Mouse (Mus musculus) hindbrain, postnatal 0 days (tissue): ENCODE measurements at regions not wholly inside any gene's neighbourhood (a gene's known extent, or its start where the extent isn't known, plus 50 kb on each side); places are given as distances from the start of the nearest gene placed in this dataset.

ENCODE experiments used
- ATAC-seq: fragments of 200-750 bp; cut with Nextera tagmentation; 2 replicates; pipeline ENCODE4 v1.8.0; 2017; ENCODE audit warnings: mild to moderate bottlenecking, moderate TSS enrichment, moderate library complexity
- DNase-seq: peaks from one replicate; pipeline ENCODE4 v3.0.0-alpha.2; 2015; ENCODE audit warnings: low spot score
- H3K27ac ChIP-seq: fragments of 300-500 bp; sonication (generic); 2 replicates; pipeline ENCODE4 v1.5.1; 2014; ENCODE audit warnings: mild to moderate bottlenecking
- H3K27me3 ChIP-seq: fragments of 300-500 bp; sonication (generic); 2 replicates; pipeline ENCODE4 v1.6.1; 2014; ENCODE audit warnings: low read length, mixed read lengths; ENCODE audit not compliant: insufficient read depth
- H3K36me3 ChIP-seq: fragments of 300-500 bp; sonication (generic); 2 replicates; pipeline ENCODE4 v1.6.1; 2014; ENCODE audit warnings: low read length, mixed read lengths; ENCODE audit not compliant: insufficient read depth
- H3K4me1 ChIP-seq: fragments of 300-500 bp; sonication (generic); 2 replicates; pipeline ENCODE4 v1.6.1; 2014; ENCODE audit warnings: antibody characterized with exemption, low read length, mixed read lengths; ENCODE audit not compliant: insufficient read depth
- H3K4me2 ChIP-seq: fragments of 300-500 bp; sonication (generic); 2 replicates; pipeline ENCODE4 v1.6.1; 2014; ENCODE audit warnings: low read depth, mild to moderate bottlenecking, low read length, moderate library complexity, mixed read lengths
- H3K4me3 ChIP-seq: fragments of 300-500 bp; sonication (generic); 2 replicates; pipeline ENCODE4 v1.5.1; 2014; ENCODE audit warnings: low read length
- H3K9ac ChIP-seq: fragments of 300-500 bp; sonication (generic); replicated peaks from 2 replicates; pipeline ENCODE4 v1.6.1; 2014; ENCODE audit warnings: mild to moderate bottlenecking, low read length, moderate library complexity, mixed read lengths
- H3K9me3 ChIP-seq: fragments of 300-500 bp; sonication (generic); 2 replicates; pipeline ENCODE4 v1.6.1; 2016; ENCODE audit warnings: low read length, mixed read lengths
- CTCF ChIP-seq: IDR thresholded peaks from 2 replicates; pipeline ENCODE4 v1.5.1; 2016; ENCODE audit warnings: antibody characterized with exemption, control low read depth, low read depth
- WGBS: fragments of 180-500 bp; shearing (Covaris S2); extraction: QIAGEN DNeasy Blood & Tissue Kit; methylation state at CpG from one replicate; pipeline ENCODE4 v1.1.7; 2014; 5-methylcytosine and 5-hydroxymethylcytosine counted together

GRCm38 (mm10) chr1:109161067-109161466 is 821.2 kb upstream of the Cdh7 start:
- WGBS, result 91% methylated on average over 1 of the region's 1 CpGs
- no peaks in the 10 kb centered on the region for H3K36me3 ChIP-seq
- no peak for TF ChIP-seq CTCF
- ATAC-seq (no peak), DNase-seq (no peak)
- no peaks in the 10 kb centered on the region for H3K27me3 ChIP-seq
- H3K9me3 ChIP-seq, result no peaks in the 10 kb centered on the region
- no peak overlapping the region for H3K4me2 ChIP-seq
- no peak overlapping the region for H3K9ac ChIP-seq
- no peaks in the 10 kb centered on the region for H3K4me1 ChIP-seq
- H3K4me3 ChIP-seq, result no peak overlapping the region
- no peak overlapping the region for H3K27ac ChIP-seq

- Histone ChIP-seq H3K27ac (no peak overlapping the region), H3K4me2 (no peak overlapping the region), H3K36me3 (no peaks in the 10 kb centered on the region), H3K4me3 (no peak overlapping the region), H3K9ac (no peak overlapping the region), H3K9me3 (no peaks in the 10 kb centered on the region), H3K4me1 (no peaks in the 10 kb centered on the region), H3K27me3 (no peaks in the 10 kb centered on the region)
- 73% methylated on average over 1 of the region's 1 CpGs for WGBS
- ATAC-seq, result no peak
- TF ChIP-seq CTCF, result no peak
- peak; percentile 12 for DNase-seq
Observed at GRCm38 (mm10) chr1:109170838-109171237, 811.4 kb upstream of the Cdh7 start.

DNA sequence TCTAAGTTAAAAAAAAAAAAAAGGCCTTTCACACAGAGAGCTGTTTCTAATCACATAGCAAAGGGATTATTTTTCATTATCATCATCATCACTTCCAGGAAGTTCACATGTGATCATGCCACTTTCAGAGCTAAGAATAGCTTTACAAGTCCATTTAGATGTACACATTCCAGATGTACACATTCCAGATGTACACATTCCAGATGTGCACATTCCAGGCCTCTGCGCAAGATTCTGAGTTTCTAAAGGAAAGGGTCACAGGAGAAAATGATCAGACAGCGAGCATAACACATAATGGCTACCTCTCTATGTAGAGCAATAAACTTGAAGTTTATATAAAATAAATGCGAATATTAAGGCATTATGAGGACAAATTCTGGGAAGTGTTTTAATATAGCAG is 795.7 kb upstream of the Cdh7 start:
- 85% methylated on average over 3 of the region's 3 CpGs for WGBS

DNA sequence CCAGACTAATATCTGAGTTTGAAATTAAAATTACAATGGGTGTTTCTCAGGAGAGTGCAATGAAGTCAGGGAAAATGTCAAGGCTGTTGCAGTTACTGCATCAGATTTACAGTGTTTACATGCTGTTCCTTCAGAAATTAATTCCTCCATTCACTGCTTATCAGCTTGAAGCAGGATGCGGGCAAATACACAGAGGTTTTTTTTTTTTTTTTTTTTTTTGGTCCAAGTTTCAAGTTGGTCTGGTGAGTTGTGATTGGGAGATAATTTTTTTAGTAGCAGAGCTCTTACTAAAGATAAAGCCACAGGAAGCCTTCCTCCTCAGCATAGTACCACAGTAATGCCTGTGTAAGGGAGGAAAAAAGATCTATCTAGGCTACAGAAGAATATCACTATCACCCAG is 762.1 kb upstream of the Cdh7 start:
- 74% methylated on average over 1 of the region's 1 CpGs for WGBS
- Histone ChIP-seq H3K9ac (no peak overlapping the region), H3K9me3 (no peaks in the 10 kb centered on the region), H3K36me3 (no peaks in the 10 kb centered on the region), H3K4me3 (no peak overlapping the region), H3K4me2 (no peak overlapping the region), H3K27ac (no peak overlapping the region), H3K27me3 (no peaks in the 10 kb centered on the region), H3K4me1 (no peaks in the 10 kb centered on the region)
- DNase-seq, result no peak
- no peak for ATAC-seq
- TF ChIP-seq CTCF, result no peak

More for the DNA sequence above, 795.7 kb upstream of the Cdh7 start:
- Histone ChIP-seq H3K27ac (no peak overlapping the region), H3K4me1 (no peaks in the 10 kb centered on the region), H3K9me3 (no peaks in the 10 kb centered on the region), H3K9ac (no peak overlapping the region), H3K27me3 (no peaks in the 10 kb centered on the region), H3K4me3 (no peak overlapping the region), H3K4me2 (no peak overlapping the region), H3K36me3 (no peaks in the 10 kb centered on the region)
- no peak for TF ChIP-seq CTCF
- DNase-seq (no peak), ATAC-seq (no peak)

DNA sequence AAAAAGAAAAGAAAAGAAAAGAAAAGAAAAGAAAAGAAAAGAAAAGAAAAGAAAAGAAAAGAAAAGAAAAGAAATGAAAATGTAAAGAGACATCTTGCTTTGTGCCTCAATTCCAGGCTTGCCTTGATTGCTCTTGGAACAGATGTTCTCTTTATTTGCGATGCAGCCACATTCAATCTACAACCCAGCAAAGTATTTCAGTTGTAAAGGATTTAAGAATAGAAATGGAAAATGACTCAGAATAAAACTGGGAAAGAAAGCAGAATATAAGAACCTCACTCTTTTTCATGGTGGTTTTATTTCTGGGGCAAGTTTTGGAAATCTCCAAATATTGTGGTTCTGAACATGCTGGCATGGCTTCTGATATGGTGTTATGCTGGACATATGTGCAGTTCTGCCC is 758.7 kb upstream of the Cdh7 start:
- Histone ChIP-seq H3K9me3 (no peaks in the 10 kb centered on the region), H3K4me1 (no peaks in the 10 kb centered on the region), H3K36me3 (no peaks in the 10 kb centered on the region), H3K27me3 (no peaks in the 10 kb centered on the region), H3K27ac (no peak overlapping the region), H3K4me2 (no peak overlapping the region), H3K4me3 (no peak overlapping the region), H3K9ac (no peak overlapping the region)
- DNase-seq (no peak), ATAC-seq (no peak)
- WGBS, result 92% methylated on average over 1 of the region's 1 CpGs
- TF ChIP-seq CTCF, result no peak
